Mouse (Mus musculus) liver, embryonic 15.5 days (tissue): ENCODE results near the gene Ptcd2. TPM values are rescaled to one million over a fixed set of nuclear protein-coding genes. Genes with fewer than 3 reads are reported as not detected.
"Not testable (repeated sequence)": the region's sequence is repeated elsewhere in the genome, so short reads cannot be mapped to it uniquely, and the experiment has no call there.

Source experiments
- ATAC-seq: fragments of 200-750 bp; cut with Nextera tagmentation; 2 replicates; pipeline ENCODE4 v1.8.0; 2017; ENCODE audit warnings: moderate number of reproducible peaks, mild to moderate bottlenecking, moderate library complexity; ENCODE audit not compliant: insufficient read depth
- H3K27ac ChIP-seq: fragments of 300-500 bp; sonication (generic); replicated peaks from 2 replicates; pipeline ENCODE4 v1.5.1; 2015; ENCODE audit warnings: mild to moderate bottlenecking, inconsistent platforms
- H3K27me3 ChIP-seq: fragments of 300-500 bp; sonication (generic); 2 replicates; pipeline ENCODE4 v1.6.1; 2015; ENCODE audit warnings: mild to moderate bottlenecking, inconsistent platforms
- H3K36me3 ChIP-seq: fragments of 300-500 bp; sonication (generic); replicated peaks from 2 replicates; pipeline ENCODE4 v1.6.1; 2015; ENCODE audit warnings: moderate library complexity, mild to moderate bottlenecking, inconsistent platforms
- H3K4me1 ChIP-seq: fragments of 300-500 bp; sonication (generic); replicated peaks from 2 replicates; pipeline ENCODE4 v1.6.1; 2015; ENCODE audit warnings: inconsistent platforms
- H3K4me2 ChIP-seq: fragments of 300-500 bp; sonication (generic); 2 replicates; pipeline ENCODE4 v1.6.1; 2015; ENCODE audit warnings: moderate library complexity, mild to moderate bottlenecking, inconsistent platforms
- H3K4me3 ChIP-seq: fragments of 300-500 bp; sonication (generic); replicated peaks from 2 replicates; pipeline ENCODE4 v1.5.1; 2015; ENCODE audit warnings: mild to moderate bottlenecking, inconsistent platforms
- H3K9ac ChIP-seq: fragments of 300-500 bp; sonication (generic); 2 replicates; pipeline ENCODE4 v1.6.1; 2015; ENCODE audit warnings: moderate library complexity, mild to moderate bottlenecking, inconsistent platforms
- H3K9me3 ChIP-seq: fragments of 300-500 bp; sonication (generic); replicated peaks from 2 replicates; pipeline ENCODE4 v1.6.1; 2016; ENCODE audit warnings: inconsistent platforms
- WGBS: fragments of 180-500 bp; shearing (Covaris S2); methylation state at CpG from one replicate; pipeline ENCODE4 v1.1.7; 2015; ENCODE audit warnings: mixed read lengths; ENCODE audit not compliant: insufficient replicate concordance; 5-methylcytosine and 5-hydroxymethylcytosine counted together
- polyA plus RNA-seq: library from polyadenylated mRNA; unstranded; fragments of >200 nt; fragmentation: Nextera tagmentation; extraction: Ambion mirVana; gene quantifications from 2 replicates; pipeline ENCODE4 v1.2.1, GENCODE M21; 2015

Gene Ptcd2
- polyA plus RNA-seq, 1 experiment from 2014 or later = 26.2 TPM

- Histone ChIP-seq H3K4me3 (no peak overlapping the region), H3K27me3 (no peaks in the 10 kb centered on the region), H3K36me3 (peaks cover 20% of the 10 kb centered on the region; the same call in 1 of the 2 replicates), H3K4me2 (no peak overlapping the region), H3K4me1 (peaks cover 12% of the 10 kb centered on the region), H3K9me3 (no peaks in the 10 kb centered on the region), H3K27ac (no peak overlapping the region), H3K9ac (no peak overlapping the region)
- ATAC-seq = no peak
- 76% methylated on average over 6 of the region's 6 CpGs for WGBS
Observed at GRCm38 (mm10) chr13:99355072-99355471, 10.6 kb upstream of the Ptcd2 start.

GRCm38 (mm10) chr13:99353490-99353851 is 9.0 kb upstream of the Ptcd2 start:
- no peak for ATAC-seq
- Histone ChIP-seq H3K4me2 (peak overlapping the region; percentile 70), H3K27ac (peak overlapping the region; percentile 58), H3K4me3 (peak overlapping the region; percentile 46), H3K27me3 (no peaks in the 10 kb centered on the region), H3K36me3 (peaks cover 18% of the 10 kb centered on the region; the same call in 1 of the 2 replicates), H3K9ac (peak overlapping the region; percentile 12; the same call in 1 of the 2 replicates), H3K9me3 (no peaks in the 10 kb centered on the region), H3K4me1 (peaks cover 12% of the 10 kb centered on the region)
- 17% methylated on average over 7 of the region's 7 CpGs for WGBS

GRCm38 (mm10) chr13:99352758-99353489 is 8.4 kb upstream of the Ptcd2 start:
- ATAC-seq = peak; percentile 100
- no peaks in the 10 kb centered on the region for H3K27me3 ChIP-seq
- 10% methylated on average over 28 of the region's 28 CpGs for WGBS
- H3K36me3 ChIP-seq = peaks cover 21% of the 10 kb centered on the region; the same call in 1 of the 2 replicates
- no peak overlapping the region for H3K9ac ChIP-seq
- H3K4me1 ChIP-seq = peaks cover 12% of the 10 kb centered on the region
- peak overlapping the region; percentile 70 for H3K4me2 ChIP-seq
- H3K4me3 ChIP-seq = peak overlapping the region; percentile 46
- H3K27ac ChIP-seq = peak overlapping the region; percentile 58
- no peaks in the 10 kb centered on the region for H3K9me3 ChIP-seq

- 65% methylated on average over 3 of the region's 3 CpGs for WGBS
- ATAC-seq = no peak
Observed at GRCm38 (mm10) chr13:99351596-99351995, 7.1 kb upstream of the Ptcd2 start.

GRCm38 (mm10) chr13:99351186-99351585 is 6.7 kb upstream of the Ptcd2 start:
- WGBS = 62% methylated on average over 8 of the region's 8 CpGs
- Histone ChIP-seq H3K27ac (no peak overlapping the region), H3K9ac (no peak overlapping the region), H3K4me3 (no peak overlapping the region), H3K4me1 (peaks cover 12% of the 10 kb centered on the region), H3K36me3 (peaks cover 21% of the 10 kb centered on the region; the same call in 1 of the 2 replicates), H3K27me3 (no peaks in the 10 kb centered on the region), H3K9me3 (no peaks in the 10 kb centered on the region), H3K4me2 (no peak overlapping the region)
- no peak for ATAC-seq

More at GRCm38 (mm10) chr13:99351596-99351995, 7.1 kb upstream of the Ptcd2 start:
- H3K4me3 ChIP-seq = no peak overlapping the region
- peaks cover 12% of the 10 kb centered on the region for H3K4me1 ChIP-seq
- H3K9ac ChIP-seq = no peak overlapping the region
- no peaks in the 10 kb centered on the region for H3K9me3 ChIP-seq
- no peak overlapping the region for H3K4me2 ChIP-seq
- peaks cover 21% of the 10 kb centered on the region; the same call in 1 of the 2 replicates for H3K36me3 ChIP-seq
- H3K27me3 ChIP-seq = no peaks in the 10 kb centered on the region
- no peak overlapping the region for H3K27ac ChIP-seq

- no peaks in the 10 kb centered on the region for H3K9me3 ChIP-seq
- H3K9ac ChIP-seq = no peak overlapping the region
- ATAC-seq = no peak
- peaks cover 19% of the 10 kb centered on the region for H3K4me1 ChIP-seq
- H3K4me2 ChIP-seq = no peak overlapping the region
- 70% methylated on average over 6 of the region's 6 CpGs for WGBS
- no peak overlapping the region for H3K4me3 ChIP-seq
- peaks cover 21% of the 10 kb centered on the region; the same call in 1 of the 2 replicates for H3K36me3 ChIP-seq
- no peak overlapping the region for H3K27ac ChIP-seq
- H3K27me3 ChIP-seq = no peaks in the 10 kb centered on the region
Observed at GRCm38 (mm10) chr13:99350009-99350408, 5.5 kb upstream of the Ptcd2 start.

GRCm38 (mm10) chr13:99343876-99344598 is 468 bp downstream of the Ptcd2 start:
- peak overlapping the region; percentile 72 for H3K9ac ChIP-seq
- no peaks in the 10 kb centered on the region for H3K9me3 ChIP-seq
- H3K27me3 ChIP-seq = no peaks in the 10 kb centered on the region
- peak overlapping the region; percentile 78 for H3K4me2 ChIP-seq
- H3K4me3 ChIP-seq = peak overlapping the region; percentile 81
- WGBS = under 1% methylated on average over 30 of the region's 30 CpGs
- H3K4me1 ChIP-seq = peaks cover 19% of the 10 kb centered on the region
- peak overlapping the region; percentile 75 for H3K27ac ChIP-seq
- peak; percentile 70 for ATAC-seq
- peaks cover 45% of the 10 kb centered on the region for H3K36me3 ChIP-seq

- peaks cover 51% of the 10 kb centered on the region for H3K36me3 ChIP-seq
Observed at GRCm38 (mm10) chr13:99341504-99341903, 3.0 kb downstream of the Ptcd2 start.

GRCm38 (mm10) chr13:99337510-99337909 is 7.0 kb downstream of the Ptcd2 start:
- H3K27ac ChIP-seq = no peak overlapping the region
- no peaks in the 10 kb centered on the region for H3K9me3 ChIP-seq
- no peak overlapping the region for H3K4me3 ChIP-seq
- H3K4me2 ChIP-seq = no peak overlapping the region
- H3K36me3 ChIP-seq = peaks cover 80% of the 10 kb centered on the region
- H3K9ac ChIP-seq = no peak overlapping the region
- H3K4me1 ChIP-seq = no peaks in the 10 kb centered on the region
- 37% methylated on average over 6 of the region's 6 CpGs for whole genome bisulfite sequencing
- ATAC-seq = no peak
- H3K27me3 ChIP-seq = no peaks in the 10 kb centered on the region

More at GRCm38 (mm10) chr13:99341504-99341903, 3.0 kb downstream of the Ptcd2 start:
- no peak overlapping the region for H3K9ac ChIP-seq
- no peaks in the 10 kb centered on the region for H3K9me3 ChIP-seq
- no peaks in the 10 kb centered on the region for H3K27me3 ChIP-seq
- H3K4me3 ChIP-seq = no peak overlapping the region
- no peak overlapping the region for H3K27ac ChIP-seq
- ATAC-seq = no peak
- peaks cover 19% of the 10 kb centered on the region for H3K4me1 ChIP-seq
- H3K4me2 ChIP-seq = no peak overlapping the region
- 80% methylated on average over 6 of the region's 6 CpGs for WGBS

- no peaks in the 10 kb centered on the region for H3K9me3 ChIP-seq
- no peak for ATAC-seq
- 67% methylated on average over 4 of the region's 4 CpGs for WGBS
- no peak overlapping the region for H3K4me2 ChIP-seq
- no peaks in the 10 kb centered on the region for H3K27me3 ChIP-seq
- no peak overlapping the region for H3K9ac ChIP-seq
- no peak overlapping the region for H3K4me3 ChIP-seq
- H3K4me1 ChIP-seq = no peaks in the 10 kb centered on the region
- peaks cover 88% of the 10 kb centered on the region for H3K36me3 ChIP-seq
- no peak overlapping the region for H3K27ac ChIP-seq
Observed at GRCm38 (mm10) chr13:99331255-99331654, 13.2 kb downstream of the Ptcd2 start.

GRCm38 (mm10) chr13:99324337-99324685 is 20.2 kb downstream of the Ptcd2 start:
- not testable (repeated sequence) for H3K4me2 ChIP-seq, H3K9ac ChIP-seq, ATAC-seq, H3K4me1 ChIP-seq, H3K9me3 ChIP-seq, H3K4me3 ChIP-seq, H3K27ac ChIP-seq, H3K27me3 ChIP-seq
- peaks cover 79% of the 10 kb centered on the region for H3K36me3 ChIP-seq
- 87% methylated on average over 8 of the region's 8 CpGs for WGBS
